Mouse (Mus musculus): ENCODE results near the gene Olfr613. TPM values are rescaled to one million over a fixed set of nuclear protein-coding genes. Genes with fewer than 3 reads are reported as not detected.

Gene Olfr613
- total RNA-seq (2023): not detected

GRCm38 (mm10) chr7:103547774-103548173 is at the start of gene Olfr613:
Gene Olfr613 (plus strand): TSS chr7:103548074.

GRCm38 (mm10) chr7:103512022-103512421 is 35.9 kb upstream of the Olfr613 start, which contains the start of gene Olfr610:
Gene Olfr610 (minus strand): TSS chr7:103512122.

GRCm38 (mm10) chr7:103520746-103521145 is 27.1 kb upstream of the Olfr613 start, which contains the start of gene Olfr611:
Gene Olfr611 (minus strand): TSS chr7:103520846.

GRCm38 (mm10) chr7:103542617-103543016 is 5.3 kb upstream of the Olfr613 start, which contains the start of gene Olfr612:
Gene Olfr612 (minus strand): TSS chr7:103542717.

GRCm38 (mm10) chr7:103555779-103556178 is 7.9 kb downstream of the Olfr613 start, which contains the start of gene Olfr615:
Gene Olfr615 (plus strand): TSS chr7:103556079.

GRCm38 (mm10) chr7:103569043-103569442 is 21.2 kb downstream of the Olfr613 start, which contains the start of gene Olfr616:
Gene Olfr616 (minus strand): TSS chr7:103569143.

GRCm38 (mm10) chr7:103572761-103573160 is 24.9 kb downstream of the Olfr613 start, which contains the start of gene Olfr617:
Gene Olfr617 (plus strand): TSS chr7:103573061.

GRCm38 (mm10) chr7:103589803-103590202 is 41.9 kb downstream of the Olfr613 start, which contains the start of gene Olfr618:
Gene Olfr618 (plus strand): TSS chr7:103590103.

GRCm38 (mm10) chr7:103600275-103600674 is 52.4 kb downstream of the Olfr613 start, which contains the start of gene Olfr619:
Gene Olfr619 (plus strand): TSS chr7:103600575.

Other genes starting within 250 kb of the Olfr613 start
- not detected for gene Olfr596, start 242.4 kb upstream of the Olfr613 start, total RNA-seq (2023)
- gene Olfr597, start 231.8 kb upstream of the Olfr613 start, total RNA-seq (2023): not detected
- gene Olfr598, start 224.5 kb upstream of the Olfr613 start, total RNA-seq (2023): not detected
- gene Olfr599, start 212.2 kb upstream of the Olfr613 start, total RNA-seq (2023): not detected
- not detected for gene Olfr600, start 198.4 kb upstream of the Olfr613 start, total RNA-seq (2023)
- gene Olfr601, start 185.4 kb upstream of the Olfr613 start, total RNA-seq (2023): not detected
- gene Olfr603, start 161.9 kb upstream of the Olfr613 start, total RNA-seq (2023): not detected
- gene Usp17lc, start 133.0 kb upstream of the Olfr613 start, total RNA-seq (2023): not detected
- not detected for gene Olfr605, start 102.6 kb upstream of the Olfr613 start, total RNA-seq (2023)
- not detected for gene Olfr606, start 99.0 kb upstream of the Olfr613 start, total RNA-seq (2023)
- not detected for gene Olfr607, start 83.9 kb upstream of the Olfr613 start, total RNA-seq (2023)
- not detected for gene Olfr608, start 78.2 kb upstream of the Olfr613 start, total RNA-seq (2023)
- gene Olfr609, start 50.0 kb upstream of the Olfr613 start, total RNA-seq (2023): not detected
- not detected for gene Olfr610, start 36.0 kb upstream of the Olfr613 start, total RNA-seq (2023)
- not detected for gene Olfr611, start 27.2 kb upstream of the Olfr613 start, total RNA-seq (2023)
- not detected for gene Olfr612, start 5.4 kb upstream of the Olfr613 start, total RNA-seq (2023)
- not detected for gene Olfr615, start 8.0 kb downstream of the Olfr613 start, total RNA-seq (2023)
- not detected for gene Olfr616, start 21.1 kb downstream of the Olfr613 start, total RNA-seq (2023)
- not detected for gene Olfr617, start 25.0 kb downstream of the Olfr613 start, total RNA-seq (2023)
- gene Olfr618, start 42.0 kb downstream of the Olfr613 start, total RNA-seq (2023): not detected
- not detected for gene Olfr619, start 52.5 kb downstream of the Olfr613 start, total RNA-seq (2023)
- gene Olfr620, start 64.5 kb downstream of the Olfr613 start, total RNA-seq (2023): not detected
- not detected for gene Olfr622, start 94.6 kb downstream of the Olfr613 start, total RNA-seq (2023)
- gene Olfr623, start 115.6 kb downstream of the Olfr613 start, total RNA-seq (2023): not detected
- not detected for gene Olfr624, start 123.1 kb downstream of the Olfr613 start, total RNA-seq (2023)
- not detected for gene Olfr625-ps1, start 134.6 kb downstream of the Olfr613 start, total RNA-seq (2023)
- not detected for gene Olfr243, start 166.6 kb downstream of the Olfr613 start, total RNA-seq (2023)
- gene Olfr628, start 182.3 kb downstream of the Olfr613 start, total RNA-seq (2023): not detected
- not detected for gene Olfr629, start 196.9 kb downstream of the Olfr613 start, total RNA-seq (2023)
- gene Olfr630, start 209.3 kb downstream of the Olfr613 start, total RNA-seq (2023): not detected
- gene Olfr69, start 223.5 kb downstream of the Olfr613 start, total RNA-seq (2023): not detected
- not detected for gene Olfr68, start 231.6 kb downstream of the Olfr613 start, total RNA-seq (2023)
- not detected for gene Olfr67, start 243.7 kb downstream of the Olfr613 start, total RNA-seq (2023)

Data from CD4-positive naive resting alpha-beta T cell, adult 57 days (primary cell).